Mouse (Mus musculus) myocyte (in vitro differentiated cells): ENCODE measurements around the gene Fbxw4.

Source experiments
- E2F4 ChIP-seq: IDR thresholded peaks from one replicate; pipeline ENCODE4 v1.6.1; 2011; ENCODE audit warnings: mild to moderate bottlenecking, control low read depth, moderate library complexity; ENCODE audit not compliant: insufficient read depth
- MAX ChIP-seq: IDR thresholded peaks from one replicate; pipeline ENCODE4 v1.6.1; 2011; ENCODE audit warnings: low read depth, mild to moderate bottlenecking, control low read depth
- MYOD1 ChIP-seq, 3 experiments: IDR thresholded peaks; one replicate each; pipeline ENCODE4 v1.6.1; 2011; ENCODE audit warnings: control low read depth in 2 of 3, low read depth in 2 of 3, mild to moderate bottlenecking in 2 of 3, moderate library complexity in 1 of 3; ENCODE audit not compliant: insufficient read length in 2 of 3, control insufficient read depth in 1 of 3
- MYOG ChIP-seq, 3 experiments: IDR thresholded peaks; one replicate each; pipeline ENCODE4 v1.6.1; 2011; ENCODE audit warnings: control low read depth in 2 of 3, low read depth in 2 of 3, mild to moderate bottlenecking in 2 of 3; ENCODE audit not compliant: insufficient read length in 2 of 3, control insufficient read depth in 1 of 3, insufficient read depth in 1 of 3
- POLR2A ChIP-seq: IDR thresholded peaks from one replicate; pipeline ENCODE4 v1.6.1; 2011; ENCODE audit warnings: low read depth, mild to moderate bottlenecking, control low read depth, moderate library complexity; ENCODE audit not compliant: insufficient read length
- POLR2AphosphoS2 ChIP-seq: IDR thresholded peaks from one replicate; pipeline ENCODE4 v1.6.1; 2011; ENCODE audit warnings: low read depth, control low read depth; ENCODE audit not compliant: insufficient read length
- SRF ChIP-seq: IDR thresholded peaks from one replicate; pipeline ENCODE4 v1.6.1; 2011; ENCODE audit warnings: low read depth; ENCODE audit not compliant: control insufficient read depth, insufficient read length
- TCF3 ChIP-seq: IDR thresholded peaks from one replicate; pipeline ENCODE4 v1.6.1; 2011; ENCODE audit warnings: low read depth, control low read depth; ENCODE audit not compliant: insufficient read length
- USF1 ChIP-seq: IDR thresholded peaks from one replicate; pipeline ENCODE4 v1.6.1; 2011; ENCODE audit warnings: low read depth, mild to moderate bottlenecking, control low read depth, moderate library complexity

GRCm38 (mm10) chr19:45552187-45552586, 107.9 kb downstream of the Fbxw4 start:
- TF ChIP-seq USF1, result no peak
- no peak for TF ChIP-seq POLR2A
- TF ChIP-seq MYOG (IDR thresholded peaks at IDR 0.05; ENCODE audit: control insufficient read depth in 1 of 3, insufficient read depth in 1 of 3, insufficient read length in 2 of 3, low read depth in 2 of 3), result no peak
- no peak for TF ChIP-seq TCF3
- no peak for TF ChIP-seq MAX
- TF ChIP-seq E2F4, result no peak
- no peak for TF ChIP-seq MYOD1 (IDR thresholded peaks at IDR 0.05; ENCODE audit: control insufficient read depth in 1 of 3, insufficient read length in 2 of 3, low read depth in 2 of 3)
- TF ChIP-seq POLR2AphosphoS2, result no peak
- TF ChIP-seq SRF, result no peak
